Mouse (Mus musculus): ENCODE measurements around the gene Mvk. TPM values are rescaled to one million over a fixed set of nuclear protein-coding genes. Genes with fewer than 3 reads are reported as not detected.

Mvk gene
- polyA plus RNA-seq (2014; fragmentation: Nextera tagmentation; extraction: Ambion mirVana), result 47.6 and 49.2 TPM in 2 replicates

DNA sequence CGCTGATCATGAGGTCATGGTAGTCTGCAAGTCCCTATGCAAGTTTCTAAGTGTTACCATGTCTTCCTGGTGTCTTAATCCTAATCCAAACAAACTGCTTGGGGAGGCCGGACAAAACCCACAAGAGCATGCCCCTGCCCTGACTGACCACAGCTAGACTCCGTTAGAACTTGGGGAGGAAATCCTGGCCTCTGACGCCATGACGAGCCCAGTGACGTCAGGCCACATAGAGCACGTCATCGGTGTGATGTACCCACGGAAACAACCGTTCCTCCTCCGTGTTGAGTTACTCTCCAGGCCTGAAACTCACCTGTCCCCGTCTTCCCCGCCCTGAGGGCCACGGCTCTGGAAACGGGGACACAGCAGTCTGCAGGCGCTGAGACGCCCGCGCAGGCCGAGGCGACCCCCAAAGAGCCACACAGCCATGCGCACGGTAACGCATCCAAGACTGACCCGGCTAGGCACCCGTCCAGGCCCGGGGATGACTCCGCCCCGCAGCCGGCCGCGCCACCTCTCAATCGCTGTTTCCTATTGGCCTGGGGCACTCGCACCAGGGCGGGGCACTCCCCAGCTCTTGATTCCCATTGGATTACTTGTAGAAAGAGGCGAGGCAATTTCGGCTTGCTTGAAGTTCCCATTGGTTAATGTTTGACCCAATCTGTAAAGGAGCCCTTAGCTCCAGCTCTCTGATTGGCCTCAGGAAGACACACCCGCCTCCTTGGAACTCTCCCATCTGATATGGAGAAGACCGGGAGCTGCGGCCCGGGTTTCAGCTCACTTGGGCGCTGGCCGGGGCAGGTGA lies at the start of gene Mvk, which contains the start of gene Mmab:
TSS of gene Mvk (plus strand) at position 704 of the 802 bp plus-strand sequence.
TSS of gene Mmab (minus strand) at position 495 of the 802 bp plus-strand sequence.
- DNase-seq (ENCODE audit: low spot score), result peak; percentile 99
- ATAC-seq (ENCODE audit: insufficient number of reproducible peaks, low FRiP score, low TSS enrichment, low read depth), result peak; percentile 99
- H3K9ac ChIP-seq (ENCODE audit: low read length), result peak within 1 kb of the TSS; percentile 72
- H3K4me2 ChIP-seq (ENCODE audit: low read depth, severe bottlenecking), result peak within 1 kb of the TSS; percentile 75
- H3K4me3 ChIP-seq (ENCODE audit: low read depth, low read length), result peak within 1 kb of the TSS; percentile 76
- peaks cover 5% of the 10 kb centered on the region; the same call in 1 of the 2 replicates for H3K36me3 ChIP-seq (ENCODE audit: control insufficient read depth, insufficient read depth, low read length)
- peaks cover 5% of the 10 kb centered on the region; the same call in 1 of the 2 replicates for H3K4me1 ChIP-seq (ENCODE audit: control insufficient read depth, insufficient read depth, low read length)
- no peaks in the 10 kb centered on the region for H3K27me3 ChIP-seq (ENCODE audit: control insufficient read depth, insufficient read depth, low read length)
- 2% methylated on average over 43 of the region's 43 CpGs for WGBS
- H3K27ac ChIP-seq (replicated peaks; ENCODE audit: low read depth, low read length), result no peak within 1 kb of the TSS
- H3K9me3 ChIP-seq (ENCODE audit: control insufficient read depth, low read length), result no peaks in the 10 kb centered on the region

- no peaks in the 10 kb centered on the region for H3K4me1 ChIP-seq (ENCODE audit: control insufficient read depth, insufficient read depth, low read length)
- H3K9ac ChIP-seq (ENCODE audit: low read length), result no peak overlapping the region
- no peak overlapping the region for H3K4me3 ChIP-seq (ENCODE audit: low read depth, low read length)
- no peak for DNase-seq (ENCODE audit: low spot score)
- ATAC-seq (ENCODE audit: insufficient number of reproducible peaks, low FRiP score, low TSS enrichment, low read depth), result no peak
- H3K27ac ChIP-seq (replicated peaks; ENCODE audit: low read depth, low read length), result no peak overlapping the region
- H3K4me2 ChIP-seq (ENCODE audit: low read depth, severe bottlenecking), result no peak overlapping the region
- H3K36me3 ChIP-seq (ENCODE audit: control insufficient read depth, insufficient read depth, low read length), result peaks cover 46% of the 10 kb centered on the region
- 89% methylated on average over 14 of the region's 14 CpGs for WGBS
- no peaks in the 10 kb centered on the region for H3K27me3 ChIP-seq (ENCODE audit: control insufficient read depth, insufficient read depth, low read length)
- H3K9me3 ChIP-seq (ENCODE audit: control insufficient read depth, low read length), result no peaks in the 10 kb centered on the region
Observed at GRCm38 (mm10) chr5:114406592-114406991, 37.5 kb upstream of the Mvk start.

DNA sequence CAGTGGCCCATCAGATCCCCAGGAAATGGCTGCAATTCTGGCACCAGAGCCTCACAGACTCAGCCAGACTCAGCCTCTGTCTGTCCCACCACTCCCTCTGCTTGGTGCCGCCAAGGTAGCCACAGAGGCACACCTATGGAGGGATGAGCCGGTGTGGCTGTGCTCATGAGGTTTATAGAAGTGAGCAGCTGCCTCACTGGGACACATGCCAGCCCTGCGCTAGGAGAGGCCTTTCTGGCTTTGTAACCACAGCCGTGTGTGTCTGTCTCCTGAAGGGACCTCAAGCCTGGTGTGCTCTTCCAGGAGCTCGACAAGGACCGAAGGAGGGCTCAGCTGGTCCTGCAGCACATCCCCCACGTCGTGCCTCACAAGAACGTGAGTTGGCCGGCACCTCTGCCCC lies 36.8 kb upstream of the Mvk start:
- Histone ChIP-seq H3K27ac (replicated peaks; ENCODE audit: low read depth, low read length) (no peak overlapping the region), H3K9me3 (ENCODE audit: control insufficient read depth, low read length) (no peaks in the 10 kb centered on the region), H3K9ac (ENCODE audit: low read length) (no peak overlapping the region), H3K4me3 (ENCODE audit: low read depth, low read length) (no peak overlapping the region), H3K4me1 (ENCODE audit: control insufficient read depth, insufficient read depth, low read length) (no peaks in the 10 kb centered on the region), H3K27me3 (ENCODE audit: control insufficient read depth, insufficient read depth, low read length) (no peaks in the 10 kb centered on the region), H3K4me2 (ENCODE audit: low read depth, severe bottlenecking) (no peak overlapping the region), H3K36me3 (ENCODE audit: control insufficient read depth, insufficient read depth, low read length) (peaks cover 47% of the 10 kb centered on the region)
- ATAC-seq (ENCODE audit: insufficient number of reproducible peaks, low FRiP score, low TSS enrichment, low read depth), result no peak
- 92% methylated on average over 10 of the region's 10 CpGs for WGBS
- DNase-seq (ENCODE audit: low spot score), result no peak

DNA sequence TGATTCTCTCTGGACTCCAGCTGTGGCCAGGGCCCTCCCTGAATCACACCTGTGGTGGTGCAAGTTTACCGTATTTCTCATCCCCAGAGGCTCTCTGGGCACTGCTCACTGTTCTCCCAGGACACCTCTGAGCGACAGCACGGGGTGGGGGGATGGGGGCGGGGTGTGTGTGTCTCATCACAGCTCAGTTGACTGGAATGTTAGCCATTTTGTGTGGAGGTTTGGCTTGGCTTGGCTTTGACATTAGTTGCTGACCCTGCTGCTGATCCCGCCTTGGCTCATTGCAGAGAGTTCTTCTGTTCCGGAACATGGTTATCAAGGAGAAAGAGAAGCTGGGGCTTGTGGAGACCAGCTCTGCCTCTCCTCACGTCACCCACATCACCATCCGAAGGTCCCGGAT lies 36.3 kb upstream of the Mvk start:
- no peaks in the 10 kb centered on the region for H3K27me3 ChIP-seq (ENCODE audit: control insufficient read depth, insufficient read depth, low read length)
- no peak for ATAC-seq (ENCODE audit: insufficient number of reproducible peaks, low FRiP score, low TSS enrichment, low read depth)
- no peak overlapping the region for H3K27ac ChIP-seq (replicated peaks; ENCODE audit: low read depth, low read length)
- H3K9ac ChIP-seq (ENCODE audit: low read length), result no peak overlapping the region
- H3K4me3 ChIP-seq (ENCODE audit: low read depth, low read length), result no peak overlapping the region
- no peak overlapping the region for H3K4me2 ChIP-seq (ENCODE audit: low read depth, severe bottlenecking)
- H3K9me3 ChIP-seq (ENCODE audit: control insufficient read depth, low read length), result no peaks in the 10 kb centered on the region
- no peak for DNase-seq (ENCODE audit: low spot score)
- WGBS, result 92% methylated on average over 9 of the region's 9 CpGs
- H3K4me1 ChIP-seq (ENCODE audit: control insufficient read depth, insufficient read depth, low read length), result no peaks in the 10 kb centered on the region
- peaks cover 47% of the 10 kb centered on the region for H3K36me3 ChIP-seq (ENCODE audit: control insufficient read depth, insufficient read depth, low read length)

DNA sequence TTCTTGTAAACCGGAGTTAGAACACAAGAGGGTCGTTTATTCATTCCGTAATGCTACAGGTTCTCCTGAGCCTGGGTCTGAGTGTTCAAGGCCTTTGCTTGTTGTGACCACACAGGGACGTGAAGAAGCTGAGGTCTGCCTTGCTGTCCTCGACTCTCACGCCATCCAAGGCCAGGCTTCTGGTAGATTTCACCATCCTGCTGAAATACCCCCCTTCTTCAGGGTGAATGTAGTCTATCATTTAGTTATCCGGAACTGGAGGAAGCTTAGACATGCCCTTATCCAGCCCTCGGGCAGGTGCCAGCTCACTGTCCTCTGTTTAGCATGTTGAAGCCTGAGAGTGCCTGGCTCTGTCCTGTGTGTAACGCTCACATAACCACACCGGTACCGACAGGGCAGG lies 35.2 kb upstream of the Mvk start:
- 92% methylated on average over 11 of the region's 11 CpGs for WGBS
- H3K9me3 ChIP-seq (ENCODE audit: control insufficient read depth, low read length), result no peaks in the 10 kb centered on the region
- no peaks in the 10 kb centered on the region for H3K27me3 ChIP-seq (ENCODE audit: control insufficient read depth, insufficient read depth, low read length)
- no peak overlapping the region for H3K27ac ChIP-seq (replicated peaks; ENCODE audit: low read depth, low read length)
- no peak overlapping the region for H3K9ac ChIP-seq (ENCODE audit: low read length)
- H3K36me3 ChIP-seq (ENCODE audit: control insufficient read depth, insufficient read depth, low read length), result peaks cover 46% of the 10 kb centered on the region
- DNase-seq (ENCODE audit: low spot score) (no peak), ATAC-seq (ENCODE audit: insufficient number of reproducible peaks, low FRiP score, low TSS enrichment, low read depth) (no peak)
- H3K4me1 ChIP-seq (ENCODE audit: control insufficient read depth, insufficient read depth, low read length), result no peaks in the 10 kb centered on the region
- no peak overlapping the region for H3K4me2 ChIP-seq (ENCODE audit: low read depth, severe bottlenecking)
- H3K4me3 ChIP-seq (ENCODE audit: low read depth, low read length), result no peak overlapping the region

- H3K9me3 ChIP-seq (ENCODE audit: control insufficient read depth, low read length), result no peaks in the 10 kb centered on the region
- peaks cover 38% of the 10 kb centered on the region for H3K36me3 ChIP-seq (ENCODE audit: control insufficient read depth, insufficient read depth, low read length)
- no peak overlapping the region for H3K4me2 ChIP-seq (ENCODE audit: low read depth, severe bottlenecking)
- 92% methylated on average over 13 of the region's 13 CpGs for WGBS
- ATAC-seq (ENCODE audit: insufficient number of reproducible peaks, low FRiP score, low TSS enrichment, low read depth), result no peak
- no peaks in the 10 kb centered on the region for H3K27me3 ChIP-seq (ENCODE audit: control insufficient read depth, insufficient read depth, low read length)
- no peak overlapping the region for H3K9ac ChIP-seq (ENCODE audit: low read length)
- H3K27ac ChIP-seq (replicated peaks; ENCODE audit: low read depth, low read length), result no peak overlapping the region
- no peak for DNase-seq (ENCODE audit: low spot score)
- H3K4me1 ChIP-seq (ENCODE audit: control insufficient read depth, insufficient read depth, low read length), result no peaks in the 10 kb centered on the region
- H3K4me3 ChIP-seq (ENCODE audit: low read depth, low read length), result no peak overlapping the region
Observed at GRCm38 (mm10) chr5:114410429-114410828, 33.6 kb upstream of the Mvk start.

DNA sequence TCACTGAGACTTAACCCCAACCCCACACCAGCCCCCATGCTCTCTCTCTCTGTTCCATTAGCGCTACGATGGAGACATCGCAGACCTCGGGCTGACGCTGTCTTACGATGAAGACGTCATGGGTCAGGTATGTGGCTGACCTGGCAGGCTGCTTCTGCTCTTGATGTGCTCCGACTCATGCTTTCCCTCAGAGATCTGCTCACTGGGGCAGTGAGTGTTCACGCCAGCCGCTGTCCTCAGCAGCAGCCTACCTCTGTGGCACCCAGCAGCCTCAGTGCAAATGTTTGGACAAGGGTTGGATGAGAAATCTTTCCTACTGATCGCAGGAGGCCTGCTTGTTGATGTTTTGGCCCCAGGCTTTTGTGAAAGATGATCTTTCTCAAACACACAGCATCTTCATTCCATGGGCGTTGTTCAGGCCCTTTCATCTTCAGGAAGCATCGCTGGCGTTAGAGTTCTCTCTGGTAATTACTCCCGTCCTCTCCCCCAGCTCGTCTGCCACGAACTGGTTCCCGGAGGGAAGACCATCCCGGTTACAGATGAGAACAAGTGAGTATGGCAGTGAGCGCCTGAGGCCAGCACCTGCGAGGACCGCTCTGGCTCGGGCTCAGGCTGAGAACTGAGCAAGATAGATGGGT lies 31.6 kb upstream of the Mvk start:
- Histone ChIP-seq H3K9ac (ENCODE audit: low read length) (no peak overlapping the region), H3K9me3 (ENCODE audit: control insufficient read depth, low read length) (no peaks in the 10 kb centered on the region), H3K27me3 (ENCODE audit: control insufficient read depth, insufficient read depth, low read length) (no peaks in the 10 kb centered on the region), H3K36me3 (ENCODE audit: control insufficient read depth, insufficient read depth, low read length) (peaks cover 45% of the 10 kb centered on the region), H3K4me3 (ENCODE audit: low read depth, low read length) (no peak overlapping the region), H3K4me2 (ENCODE audit: low read depth, severe bottlenecking) (no peak overlapping the region), H3K27ac (replicated peaks; ENCODE audit: low read depth, low read length) (no peak overlapping the region), H3K4me1 (ENCODE audit: control insufficient read depth, insufficient read depth, low read length) (no peaks in the 10 kb centered on the region)
- DNase-seq (ENCODE audit: low spot score), result no peak
- ATAC-seq (ENCODE audit: insufficient number of reproducible peaks, low FRiP score, low TSS enrichment, low read depth), result no peak
- 75% methylated on average over 23 of the region's 23 CpGs for WGBS

GRCm38 (mm10) chr5:114413067-114413735 lies 30.9 kb upstream of the Mvk start:
- Histone ChIP-seq H3K9ac (ENCODE audit: low read length) (no peak overlapping the region), H3K27me3 (ENCODE audit: control insufficient read depth, insufficient read depth, low read length) (no peaks in the 10 kb centered on the region), H3K9me3 (ENCODE audit: control insufficient read depth, low read length) (no peaks in the 10 kb centered on the region), H3K36me3 (ENCODE audit: control insufficient read depth, insufficient read depth, low read length) (peaks cover 47% of the 10 kb centered on the region), H3K4me3 (ENCODE audit: low read depth, low read length) (no peak overlapping the region), H3K4me2 (ENCODE audit: low read depth, severe bottlenecking) (no peak overlapping the region), H3K4me1 (ENCODE audit: control insufficient read depth, insufficient read depth, low read length) (no peaks in the 10 kb centered on the region), H3K27ac (replicated peaks; ENCODE audit: low read depth, low read length) (no peak overlapping the region)
- WGBS, result 79% methylated on average over 16 of the region's 16 CpGs
- DNase-seq (ENCODE audit: low spot score), result no peak
- ATAC-seq (ENCODE audit: insufficient number of reproducible peaks, low FRiP score, low TSS enrichment, low read depth), result no peak
